Mouse (Mus musculus): ENCODE measurements around the gene Slc36a4. TPM values are rescaled to one million over a fixed set of nuclear protein-coding genes. Genes with fewer than 3 reads are reported as not detected.
A peak's percentile ranks its signal among the peaks of the same experiment; 100 is the strongest.

The Slc36a4 gene
- total and polyA plus RNA-seq, 3 experiments = 6.6 to 9.2 (median 9.0) TPM

DNA sequence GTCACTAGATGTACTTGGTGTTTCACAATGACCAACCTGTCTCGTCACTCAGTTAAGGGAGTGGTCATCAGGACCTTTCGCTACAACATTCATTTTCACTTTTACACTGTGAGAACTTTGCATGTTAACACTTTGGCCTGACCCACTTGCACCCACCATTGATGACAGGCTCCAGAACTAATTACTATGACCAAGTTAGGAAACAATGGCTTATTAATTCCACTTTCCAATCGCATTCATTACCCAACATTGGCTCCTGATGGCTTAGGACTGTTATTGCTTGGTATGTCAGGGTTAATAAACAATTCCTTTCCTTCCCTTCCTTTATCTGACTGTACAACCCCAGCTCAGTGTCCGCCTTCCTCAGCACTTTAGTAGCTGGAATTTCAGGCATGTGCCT is 72.4 kb downstream of the Slc36a4 start:
- Histone ChIP-seq H3K4me3 (replicated peaks in 1 of 3; ENCODE audit: low read depth in 2 of 3, low read length in 2 of 3, poor library complexity in 1 of 3) (no peak overlapping the region), H3K4me1 (ENCODE audit: control insufficient read depth in 1 of 2, insufficient read depth in 2 of 2) (no peaks in the 10 kb centered on the region), H3K36me3 (replicated peaks in 1 of 2; ENCODE audit: control insufficient read depth in 1 of 2, insufficient read depth in 1 of 2, low read length in 1 of 2) (no peaks in the 10 kb centered on the region), H3K9ac (ENCODE audit: insufficient read depth, low read depth) (no peak overlapping the region), H3K27ac (ENCODE audit: insufficient read depth, low read depth) (no peak overlapping the region), H3K27me3 (replicated peaks) (no peaks in the 10 kb centered on the region), H3K4me2 (ENCODE audit: insufficient read depth, low read depth, poor library complexity, severe bottlenecking) (peak overlapping the region; percentile 26), H3K79me2 (replicated peaks; ENCODE audit: control insufficient read depth, extremely low read depth, insufficient read depth, poor library complexity, severe bottlenecking) (no peaks in the 10 kb centered on the region), H3K9me3 (replicated peaks; ENCODE audit: low read length) (no peaks in the 10 kb centered on the region)
- peak; percentile 6 for DNase-seq (ENCODE audit: extremely low read depth)
- dilution Hi-C loops (cut with MboI; ENCODE audit: extremely low pct_ligation_motif_present, extremely low pct_unique_long_range_greater_than_20kb, low sequenced_read_pairs) = no loop called here
- in situ Hi-C loops (cut with MboI; ENCODE audit: low pct_ligation_motif_present, low pct_unique_long_range_greater_than_20kb, low sequenced_read_pairs) = no loop called here
- TF ChIP-seq MEF2A (IDR thresholded peaks at IDR 0.05; ENCODE audit: borderline replicate concordance, low read depth, low read length) = no peak

- DNase-seq (ENCODE audit: extremely low read depth) = no peak
- TF ChIP-seq JUND (conservative IDR thresholded peaks at IDR 0.05; ENCODE audit: low read depth, low read length) = no peak
- TF ChIP-seq USF2 (conservative IDR thresholded peaks at IDR 0.05; ENCODE audit: low read depth, low read length) = no peak
- TF ChIP-seq CHD2 (IDR thresholded peaks at IDR 0.05; ENCODE audit: low read length) = no peak
- no peak for TF ChIP-seq EP300 (IDR thresholded peaks at IDR 0.05; ENCODE audit: low read length)
- no peak for TF ChIP-seq ELF1 (IDR thresholded peaks at IDR 0.05; ENCODE audit: low read depth, low read length)
- no peak for TF ChIP-seq MAX (IDR thresholded peaks at IDR 0.05; ENCODE audit: low read length)
- TF ChIP-seq RAD21 (IDR thresholded peaks at IDR 0.05; ENCODE audit: low read depth, low read length) = no peak
- TF ChIP-seq E2F4 (IDR thresholded peaks at IDR 0.05; ENCODE audit: insufficient replicate concordance, low read depth, low read length) = no peak
- no peak for TF ChIP-seq PAX5 (IDR thresholded peaks at IDR 0.05; ENCODE audit: low read length)
- TF ChIP-seq ZKSCAN1 (IDR thresholded peaks at IDR 0.05; ENCODE audit: borderline replicate concordance, low read depth, low read length) = no peak
- TF ChIP-seq TBP (conservative IDR thresholded peaks at IDR 0.05; ENCODE audit: low read depth, low read length) = no peak
- TF ChIP-seq POLR2A (IDR thresholded peaks at IDR 0.05; ENCODE audit: low read depth, low read length) = no peak
- TF ChIP-seq MYC (IDR thresholded peaks at IDR 0.05; ENCODE audit: low read depth, low read length) = no peak
- no peak for TF ChIP-seq UBTF (IDR thresholded peaks at IDR 0.05; ENCODE audit: low read depth, low read length)
- no peak for TF ChIP-seq HCFC1 (IDR thresholded peaks at IDR 0.05; ENCODE audit: low read depth, low read length)
- Histone ChIP-seq H3K27me3 (replicated peaks) (no peaks in the 10 kb centered on the region), H3K9ac (ENCODE audit: insufficient read depth, low read depth) (no peak overlapping the region), H3K4me1 (ENCODE audit: control insufficient read depth in 1 of 2, insufficient read depth in 2 of 2) (peaks cover 3 to 5% of the 10 kb centered on the region in 2 experiments; a peak in 1 of 4 replicates), H3K36me3 (replicated peaks in 1 of 2; ENCODE audit: control insufficient read depth in 1 of 2, insufficient read depth in 1 of 2, low read length in 1 of 2) (no peaks in the 10 kb centered on the region), H3K4me3 (replicated peaks in 1 of 3; ENCODE audit: low read depth in 2 of 3, low read length in 2 of 3, poor library complexity in 1 of 3) (no peak overlapping the region), H3K9me3 (replicated peaks; ENCODE audit: low read length) (no peaks in the 10 kb centered on the region), H3K27ac (ENCODE audit: insufficient read depth, low read depth) (no peak overlapping the region), H3K4me2 (ENCODE audit: insufficient read depth, low read depth, poor library complexity, severe bottlenecking) (no peak overlapping the region), H3K79me2 (replicated peaks; ENCODE audit: control insufficient read depth, extremely low read depth, insufficient read depth, poor library complexity, severe bottlenecking) (no peaks in the 10 kb centered on the region)
- dilution Hi-C loops (cut with MboI; ENCODE audit: extremely low pct_ligation_motif_present, extremely low pct_unique_long_range_greater_than_20kb, low sequenced_read_pairs) = no loop called here
- in situ Hi-C loops (cut with MboI; ENCODE audit: low pct_ligation_motif_present, low pct_unique_long_range_greater_than_20kb, low sequenced_read_pairs) = no loop called here
Observed at GRCm38 (mm10) chr9:15786192-15786591, 76.7 kb downstream of the Slc36a4 start.

All from CH12.LX (cell line).